Mouse (Mus musculus): ENCODE measurements at regions not wholly inside any gene's neighbourhood (a gene's known extent, or its start where the extent isn't known, plus 50 kb on each side); places are given as distances from the start of the nearest gene placed in this dataset.

- no peak for DNase-seq
Measured at GRCm38 (mm10) chr17:68916531-68916930, 90.1 kb downstream of the Tmem200c start.

GRCm38 (mm10) chr17:68918228-68918627, 91.8 kb downstream of the Tmem200c start:
- no peak for DNase-seq

GRCm38 (mm10) chr17:68923271-68923670, 96.8 kb downstream of the Tmem200c start:
- no peak for DNase-seq

GRCm38 (mm10) chr17:68927418-68927817, 101.0 kb downstream of the Tmem200c start:
- DNase-seq, result no peak

GRCm38 (mm10) chr17:68928691-68929090, 102.3 kb downstream of the Tmem200c start:
- DNase-seq, result no peak

GRCm38 (mm10) chr17:68933265-68933664, 106.8 kb downstream of the Tmem200c start:
- DNase-seq, result no peak

GRCm38 (mm10) chr17:68934066-68934465, 107.6 kb downstream of the Tmem200c start:
- no peak for DNase-seq

GRCm38 (mm10) chr17:68936016-68936415, 109.6 kb downstream of the Tmem200c start:
- no peak for DNase-seq

GRCm38 (mm10) chr17:68956275-68956674, 119.2 kb upstream of the Epb41l3 start:
- no peak for DNase-seq

- peak; percentile 33 to 39 for DNase-seq
Measured at GRCm38 (mm10) chr17:68961160-68961559, 114.3 kb upstream of the Epb41l3 start.

- DNase-seq, result no peak
Measured at GRCm38 (mm10) chr17:68975606-68976005, 99.9 kb upstream of the Epb41l3 start.

GRCm38 (mm10) chr17:68978151-68978550, 97.3 kb upstream of the Epb41l3 start:
- DNase-seq, result no peak

- no peak for DNase-seq
Measured at GRCm38 (mm10) chr17:68981120-68981519, 94.4 kb upstream of the Epb41l3 start.

GRCm38 (mm10) chr17:68982094-68982493, 93.4 kb upstream of the Epb41l3 start:
- DNase-seq, result no peak

GRCm38 (mm10) chr17:68999913-69000312, 75.6 kb upstream of the Epb41l3 start:
- no peak for DNase-seq

GRCm38 (mm10) chr17:69004051-69004450, 71.4 kb upstream of the Epb41l3 start:
- no peak for DNase-seq

GRCm38 (mm10) chr17:69006272-69006671, 69.2 kb upstream of the Epb41l3 start:
- DNase-seq, result no peak
